Mouse (Mus musculus): ENCODE results near the gene Trim63. TPM values are rescaled to one million over a fixed set of nuclear protein-coding genes. Genes with fewer than 3 reads are reported as not detected.

Trim63 gene
- total and polyA plus RNA-seq, 3 experiments = 0.25 to 0.49 TPM; not detected in 1

DNA sequence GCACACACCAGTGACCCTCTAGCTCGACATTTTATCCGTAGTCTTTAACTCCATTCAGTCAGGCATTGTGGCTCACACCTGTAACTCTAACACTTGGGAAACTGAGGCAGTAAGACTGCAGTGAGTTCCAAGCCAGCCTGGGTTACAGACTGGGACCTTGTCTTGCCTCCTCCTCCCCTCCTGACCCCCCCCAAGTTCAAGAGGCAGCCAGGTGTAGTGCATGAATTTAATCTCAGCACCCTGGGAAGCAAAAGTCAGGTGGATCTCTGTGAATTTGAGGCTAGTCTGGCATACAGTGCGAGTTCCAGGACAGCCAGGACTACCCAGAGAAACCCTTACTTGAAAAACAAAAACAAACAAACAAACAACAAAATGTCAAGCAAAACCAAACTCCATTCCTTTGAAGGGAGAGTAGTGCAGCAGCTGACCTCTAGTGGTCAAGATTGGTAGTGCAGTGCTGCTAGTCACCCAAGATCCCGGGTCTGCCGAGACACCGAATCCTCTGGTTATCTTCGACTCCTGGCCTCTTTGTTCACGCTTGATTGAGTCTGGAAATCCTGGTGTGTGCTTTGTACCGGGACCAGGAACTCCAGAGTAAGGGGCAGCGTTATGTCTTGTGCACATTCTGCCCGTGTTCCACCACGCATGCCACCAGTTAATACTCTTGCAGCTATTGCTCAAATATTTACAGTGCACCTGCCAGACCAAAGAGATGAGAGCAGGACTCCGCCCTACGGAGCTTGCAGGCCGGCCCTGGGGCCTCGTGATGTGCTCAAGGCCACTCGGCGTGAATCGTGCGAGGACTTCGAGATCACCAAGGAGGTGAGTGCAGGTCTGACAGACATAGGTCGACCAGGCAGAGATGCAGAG, 41.9 kb downstream of the Trim63 start:
- no peaks in the 10 kb centered on the region for H3K79me2 ChIP-seq (replicated peaks; ENCODE audit: control insufficient read depth, extremely low read depth, insufficient read depth, poor library complexity, severe bottlenecking)
- no peak overlapping the region for H3K4me2 ChIP-seq (ENCODE audit: insufficient read depth, low read depth, poor library complexity, severe bottlenecking)
- peaks cover 0 to 17% of the 10 kb centered on the region in 2 experiments for H3K36me3 ChIP-seq (replicated peaks in 1 of 2; ENCODE audit: control insufficient read depth in 1 of 2, insufficient read depth in 1 of 2, low read length in 1 of 2)
- in situ Hi-C loops (cut with MboI; ENCODE audit: low pct_ligation_motif_present, low pct_unique_long_range_greater_than_20kb, low sequenced_read_pairs) = no loop called here
- peak; percentile 50 for DNase-seq (ENCODE audit: extremely low read depth)
- dilution Hi-C loops (cut with MboI; ENCODE audit: extremely low pct_ligation_motif_present, extremely low pct_unique_long_range_greater_than_20kb, low sequenced_read_pairs) = no loop called here
- TF ChIP-seq RAD21 (IDR thresholded peaks at IDR 0.05; ENCODE audit: low read depth, low read length) (peak; percentile 75), CTCF (conservative IDR thresholded peaks at IDR 0.05 in 1 of 2, IDR thresholded peaks at IDR 0.05 in 1 of 2; ENCODE audit: low read depth in 2 of 2, low read length in 2 of 2) (peak; percentile 79 to 92), IRF4 (IDR thresholded peaks at IDR 0.05; ENCODE audit: low read depth, low read length) (no peak), USF1 (IDR thresholded peaks at IDR 0.05; ENCODE audit: low read depth, low read length) (no peak), POLR2AphosphoS2 (IDR thresholded peaks at IDR 0.05; ENCODE audit: low read depth, low read length) (no peak), SMC3 (IDR thresholded peaks at IDR 0.05; ENCODE audit: low read depth, low read length) (peak; percentile 75)
- H3K9me3 ChIP-seq (replicated peaks; ENCODE audit: low read length) = no peaks in the 10 kb centered on the region
- H3K4me3 ChIP-seq (replicated peaks in 1 of 3; ENCODE audit: low read depth in 2 of 3, low read length in 2 of 3, poor library complexity in 1 of 3) = no peak overlapping the region
- no peak overlapping the region for H3K27ac ChIP-seq (ENCODE audit: insufficient read depth, low read depth)
- H3K9ac ChIP-seq (ENCODE audit: insufficient read depth, low read depth) = no peak overlapping the region
- peaks cover 23 to 50% of the 10 kb centered on the region in 2 experiments for H3K4me1 ChIP-seq (ENCODE audit: control insufficient read depth in 1 of 2, insufficient read depth in 2 of 2)
- H3K27me3 ChIP-seq (replicated peaks) = no peaks in the 10 kb centered on the region

DNA sequence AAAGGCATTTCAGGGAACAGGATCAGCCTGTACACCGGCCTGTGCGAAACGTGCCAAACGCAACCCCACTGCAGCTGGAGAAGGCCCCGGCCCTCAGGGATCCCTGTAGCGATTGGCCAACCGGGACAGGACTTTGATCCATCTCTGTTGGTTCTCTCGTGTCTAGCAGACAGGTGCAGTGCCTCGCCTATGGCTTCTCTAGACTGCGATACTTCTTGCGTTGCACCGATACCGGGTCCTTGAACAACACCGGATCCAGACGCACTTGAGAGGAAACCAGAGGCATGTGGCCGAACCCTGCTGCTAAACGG, 42.5 kb downstream of the Trim63 start:
- Histone ChIP-seq H3K9me3 (replicated peaks; ENCODE audit: low read length) (no peaks in the 10 kb centered on the region), H3K27me3 (replicated peaks) (no peaks in the 10 kb centered on the region), H3K27ac (ENCODE audit: insufficient read depth, low read depth) (no peak overlapping the region), H3K36me3 (replicated peaks in 1 of 2; ENCODE audit: control insufficient read depth in 1 of 2, insufficient read depth in 1 of 2, low read length in 1 of 2) (peaks cover 0 to 17% of the 10 kb centered on the region in 2 experiments), H3K9ac (ENCODE audit: insufficient read depth, low read depth) (no peak overlapping the region), H3K79me2 (replicated peaks; ENCODE audit: control insufficient read depth, extremely low read depth, insufficient read depth, poor library complexity, severe bottlenecking) (no peaks in the 10 kb centered on the region), H3K4me3 (replicated peaks in 1 of 3; ENCODE audit: low read depth in 2 of 3, low read length in 2 of 3, poor library complexity in 1 of 3) (no peak overlapping the region), H3K4me1 (ENCODE audit: control insufficient read depth in 1 of 2, insufficient read depth in 2 of 2) (peaks cover 23 to 56% of the 10 kb centered on the region in 2 experiments), H3K4me2 (ENCODE audit: insufficient read depth, low read depth, poor library complexity, severe bottlenecking) (no peak overlapping the region)
- in situ Hi-C loops (cut with MboI; ENCODE audit: low pct_ligation_motif_present, low pct_unique_long_range_greater_than_20kb, low sequenced_read_pairs) = no loop called here
- DNase-seq (ENCODE audit: extremely low read depth) = no peak
- no peak for TF ChIP-seq E2F4 (IDR thresholded peaks at IDR 0.05; ENCODE audit: insufficient replicate concordance, low read depth, low read length)
- TF ChIP-seq TBP (conservative IDR thresholded peaks at IDR 0.05; ENCODE audit: low read depth, low read length) = no peak
- no peak for TF ChIP-seq EP300 (IDR thresholded peaks at IDR 0.05; ENCODE audit: low read length)
- TF ChIP-seq ZKSCAN1 (IDR thresholded peaks at IDR 0.05; ENCODE audit: borderline replicate concordance, low read depth, low read length) = no peak
- no peak for TF ChIP-seq JUND (conservative IDR thresholded peaks at IDR 0.05; ENCODE audit: low read depth, low read length)
- TF ChIP-seq MAFK (IDR thresholded peaks at IDR 0.05; ENCODE audit: insufficient replicate concordance, low read length) = no peak
- no peak for TF ChIP-seq ZNF384 (IDR thresholded peaks at IDR 0.05; ENCODE audit: low read depth, low read length)
- no peak for TF ChIP-seq TCF12 (IDR thresholded peaks at IDR 0.05; ENCODE audit: low read depth, low read length)
- no peak for TF ChIP-seq SMC3 (IDR thresholded peaks at IDR 0.05; ENCODE audit: low read depth, low read length)
- dilution Hi-C loops (cut with MboI; ENCODE audit: extremely low pct_ligation_motif_present, extremely low pct_unique_long_range_greater_than_20kb, low sequenced_read_pairs) = no loop called here
